ENCODE assay signal across 33 mouse cellular contexts in the genomic region with DNA sequence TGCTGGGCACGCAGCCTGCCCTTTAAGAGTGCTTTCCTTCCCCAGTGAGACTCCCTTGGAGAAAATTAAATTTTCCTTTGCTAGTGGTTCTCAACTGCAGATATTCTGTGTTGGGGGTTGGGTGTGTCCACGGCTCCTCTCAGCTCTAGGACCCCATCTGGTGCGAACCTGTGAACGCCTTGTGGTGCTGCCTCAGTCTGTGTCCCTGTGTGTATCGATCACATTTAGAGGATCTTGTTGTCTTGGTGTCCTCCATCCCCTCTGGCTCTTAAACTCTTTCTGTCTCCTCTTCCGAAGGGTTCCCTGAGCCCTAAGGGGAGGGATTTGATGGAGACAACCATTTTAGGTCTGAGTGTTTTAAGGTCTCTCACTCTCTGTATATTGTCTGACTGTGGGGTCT. TPM values are rescaled to one million over a fixed set of nuclear protein-coding genes. Genes with fewer than 3 reads are reported as not detected.
"Had no signal": no experiment of that assay in that cellular context is flagged by ENCODE, and none has a peak within 500 bp of the region (broad histone marks: within the 10 kb centered on the region; RNA-seq: fewer than 3 reads in every experiment).

No protein-coding gene starts in this region.

- H3K9ac ChIP-seq: limb, embryonic 12.5 days; limb, embryonic 13.5 days; limb, embryonic 15.5 days; liver, embryonic 12.5 days; liver, embryonic 13.5 days; liver, embryonic 14.5 days; liver, embryonic 15.5 days; liver, postnatal 0 days; lung, embryonic 14.5 days; lung, embryonic 15.5 days; midbrain, embryonic 12.5 days; midbrain, embryonic 13.5 days; midbrain, embryonic 15.5 days; neural tube, embryonic 12.5 days had no signal

- DNase-seq: left cerebral cortex, postnatal 4 days; liver; liver, embryonic 13.5 days; liver, postnatal 0 days; lung, adult 18-20 months; lung, adult 2 months; lung, embryonic 14.5 days; lung, postnatal 10 days; lung, postnatal 14 days; lung, postnatal 36 days; lung, postnatal 4 days; midbrain, embryonic 14.5 days had no signal

- ATAC-seq: liver, embryonic 12.5 days; liver, postnatal 0 days; lung, postnatal 0 days; midbrain, embryonic 13.5 days; midbrain, embryonic 15.5 days; midbrain, embryonic 16.5 days had no signal

- H3K4me3 ChIP-seq: limb, embryonic 10.5 days; limb, embryonic 12.5 days; limb, embryonic 13.5 days; limb, embryonic 15.5 days; liver, embryonic 12.5 days; liver, embryonic 13.5 days; liver, embryonic 15.5 days; lung, embryonic 15.5 days; megakaryocyte, embryonic 14.5 days; midbrain, embryonic 10.5 days; midbrain, embryonic 12.5 days; midbrain, embryonic 13.5 days; midbrain, embryonic 15.5 days; myocyte; neural tube, embryonic 12.5 days had no signal

- H3K36me3 ChIP-seq: limb, embryonic 10.5 days; limb, embryonic 12.5 days; limb, embryonic 13.5 days; limb, embryonic 15.5 days; liver, embryonic 12.5 days; liver, embryonic 13.5 days; liver, embryonic 15.5 days; lung, embryonic 15.5 days; midbrain, embryonic 10.5 days; midbrain, embryonic 12.5 days; midbrain, embryonic 13.5 days; midbrain, embryonic 15.5 days; neural tube, embryonic 12.5 days had no signal

- H3K9me3 ChIP-seq: limb, embryonic 10.5 days; limb, embryonic 12.5 days; limb, embryonic 13.5 days; limb, embryonic 15.5 days; liver, embryonic 12.5 days; liver, embryonic 13.5 days; liver, embryonic 15.5 days; lung, embryonic 15.5 days; midbrain, embryonic 10.5 days; midbrain, embryonic 12.5 days; midbrain, embryonic 13.5 days; midbrain, embryonic 15.5 days; neural tube, embryonic 12.5 days had no signal

- H3K4me1 ChIP-seq: liver, embryonic 12.5 days; liver, embryonic 13.5 days; liver, embryonic 15.5 days; lung, embryonic 15.5 days; midbrain, embryonic 12.5 days; neural tube, embryonic 12.5 days had no signal

- H3K4me2 ChIP-seq: limb, embryonic 12.5 days; limb, embryonic 13.5 days; limb, embryonic 15.5 days; liver, embryonic 11.5 days; liver, embryonic 12.5 days; liver, embryonic 13.5 days; liver, embryonic 15.5 days; lung, embryonic 14.5 days; lung, embryonic 15.5 days; midbrain, embryonic 11.5 days; midbrain, embryonic 12.5 days; midbrain, embryonic 13.5 days; midbrain, embryonic 15.5 days; neural tube, embryonic 12.5 days had no signal

- H3K27me3 ChIP-seq: limb, embryonic 12.5 days; limb, embryonic 13.5 days; limb, embryonic 15.5 days; liver, embryonic 12.5 days; liver, embryonic 13.5 days; liver, embryonic 15.5 days; lung, embryonic 15.5 days; midbrain, embryonic 12.5 days; midbrain, embryonic 13.5 days; midbrain, embryonic 15.5 days; neural tube, embryonic 12.5 days had no signal

- H3K27ac ChIP-seq: limb, embryonic 10.5 days; limb, embryonic 12.5 days; limb, embryonic 13.5 days; limb, embryonic 15.5 days; liver, embryonic 12.5 days; liver, embryonic 13.5 days; liver, embryonic 14.5 days; liver, embryonic 15.5 days; lung, embryonic 15.5 days; macrophage; midbrain, embryonic 10.5 days; midbrain, embryonic 12.5 days; midbrain, embryonic 13.5 days; midbrain, embryonic 15.5 days; neural tube, embryonic 12.5 days had no signal

RNA-seq across cellular contexts. Expression of a gene that starts 55.0 kb away (rescaled TPM):
- total RNA-seq: megakaryocyte-erythroid progenitor cell, adult 5-6 weeks had no signal
- polyA plus RNA-seq: midbrain, embryonic 14.5 days had no signal
